Mouse (Mus musculus) kidney, embryonic 15.5 days (tissue): ENCODE measurements at regions not wholly inside any gene's neighbourhood (a gene's known extent, or its start where the extent isn't known, plus 50 kb on each side); places are given as distances from the start of the nearest gene placed in this dataset.

Experiments
- ATAC-seq: fragments of 200-750 bp; cut with Nextera tagmentation; replicated peaks from 2 replicates; pipeline ENCODE4 v1.8.0; 2017; ENCODE audit warnings: moderate TSS enrichment; ENCODE audit not compliant: low FRiP score
- H3K27ac ChIP-seq: fragments of 300-500 bp; sonication (generic); 2 replicates; pipeline ENCODE4 v1.5.1; 2015; ENCODE audit warnings: mild to moderate bottlenecking, inconsistent platforms
- H3K27me3 ChIP-seq: fragments of 300-500 bp; sonication (generic); 2 replicates; pipeline ENCODE4 v1.6.1; 2015; ENCODE audit warnings: inconsistent platforms
- H3K36me3 ChIP-seq: fragments of 300-500 bp; sonication (generic); 2 replicates; pipeline ENCODE4 v1.6.1; 2015; ENCODE audit warnings: inconsistent platforms
- H3K4me1 ChIP-seq: fragments of 300-500 bp; sonication (generic); 2 replicates; pipeline ENCODE4 v1.6.1; 2015; ENCODE audit warnings: inconsistent platforms
- H3K4me2 ChIP-seq: fragments of 300-500 bp; sonication (generic); 2 replicates; pipeline ENCODE4 v1.6.1; 2015; ENCODE audit warnings: moderate library complexity, mild to moderate bottlenecking, inconsistent platforms
- H3K4me3 ChIP-seq: fragments of 300-500 bp; sonication (generic); replicated peaks from 2 replicates; pipeline ENCODE4 v1.5.1; 2015; ENCODE audit warnings: mild to moderate bottlenecking, inconsistent platforms
- H3K9ac ChIP-seq: fragments of 300-500 bp; sonication (generic); 2 replicates; pipeline ENCODE4 v1.6.1; 2015; ENCODE audit warnings: mild to moderate bottlenecking, inconsistent platforms
- H3K9me3 ChIP-seq: fragments of 300-500 bp; sonication (generic); replicated peaks from 2 replicates; pipeline ENCODE4 v1.6.1; 2016; ENCODE audit warnings: inconsistent platforms
- WGBS: fragments of 180-500 bp; shearing (Covaris S2); methylation state at CpG from one replicate; pipeline ENCODE4 v1.1.7; 2015; ENCODE audit warnings: mixed read lengths; 5-methylcytosine and 5-hydroxymethylcytosine counted together

- Histone ChIP-seq H3K36me3 (no peaks in the 10 kb centered on the region), H3K9me3 (no peaks in the 10 kb centered on the region), H3K4me2 (no peak overlapping the region), H3K9ac (no peak overlapping the region), H3K27ac (no peak overlapping the region), H3K4me1 (peaks cover 27% of the 10 kb centered on the region), H3K27me3 (peaks cover 4% of the 10 kb centered on the region), H3K4me3 (no peak overlapping the region)
- no peak for ATAC-seq
- 79% methylated on average over 7 of the region's 7 CpGs for WGBS
Measured at GRCm38 (mm10) chr4:152700217-152700616, 222.5 kb upstream of the Kcnab2 start.

GRCm38 (mm10) chr4:152697247-152697960 is 219.7 kb upstream of the Kcnab2 start:
- H3K4me3 ChIP-seq, result no peak overlapping the region
- peaks cover 4% of the 10 kb centered on the region for H3K27me3 ChIP-seq
- no peaks in the 10 kb centered on the region for H3K9me3 ChIP-seq
- H3K4me2 ChIP-seq, result no peak overlapping the region
- H3K36me3 ChIP-seq, result no peaks in the 10 kb centered on the region
- peaks cover 34% of the 10 kb centered on the region for H3K4me1 ChIP-seq
- no peak overlapping the region for H3K27ac ChIP-seq
- peak; percentile 65; the same call in 1 of the 2 replicates for ATAC-seq
- H3K9ac ChIP-seq, result no peak overlapping the region
- WGBS, result 22% methylated on average over 22 of the region's 22 CpGs

- Histone ChIP-seq H3K4me1 (peaks cover 20% of the 10 kb centered on the region), H3K9ac (no peak overlapping the region), H3K27me3 (no peaks in the 10 kb centered on the region), H3K4me3 (no peak overlapping the region), H3K36me3 (no peaks in the 10 kb centered on the region), H3K27ac (no peak overlapping the region), H3K9me3 (no peaks in the 10 kb centered on the region), H3K4me2 (peak overlapping the region; percentile 16; the same call in 1 of the 2 replicates)
- 19% methylated on average over 12 of the region's 12 CpGs for WGBS
- peak; percentile 71 for ATAC-seq
Measured at GRCm38 (mm10) chr4:152691735-152692134, 214.1 kb upstream of the Kcnab2 start.

GRCm38 (mm10) chr4:152691302-152691701 is 213.6 kb upstream of the Kcnab2 start:
- Histone ChIP-seq H3K9ac (no peak overlapping the region), H3K27ac (no peak overlapping the region), H3K27me3 (no peaks in the 10 kb centered on the region), H3K9me3 (no peaks in the 10 kb centered on the region), H3K4me2 (peak overlapping the region; percentile 16; the same call in 1 of the 2 replicates), H3K4me1 (peaks cover 18% of the 10 kb centered on the region), H3K36me3 (no peaks in the 10 kb centered on the region), H3K4me3 (no peak overlapping the region)
- no peak for ATAC-seq
- WGBS, result 59% methylated on average over 12 of the region's 13 CpGs

GRCm38 (mm10) chr4:152690766-152691165 is 213.1 kb upstream of the Kcnab2 start:
- Histone ChIP-seq H3K4me3 (no peak overlapping the region), H3K4me2 (no peak overlapping the region), H3K9me3 (no peaks in the 10 kb centered on the region), H3K27me3 (no peaks in the 10 kb centered on the region), H3K27ac (no peak overlapping the region), H3K36me3 (no peaks in the 10 kb centered on the region), H3K9ac (no peak overlapping the region), H3K4me1 (peaks cover 18% of the 10 kb centered on the region)
- 85% methylated on average over 4 of the region's 4 CpGs for whole genome bisulfite sequencing
- no peak for ATAC-seq

- H3K9me3 ChIP-seq, result no peaks in the 10 kb centered on the region
- ATAC-seq, result no peak
- H3K4me3 ChIP-seq, result no peak overlapping the region
- H3K4me2 ChIP-seq, result no peak overlapping the region
- no peak overlapping the region for H3K9ac ChIP-seq
- peaks cover 18% of the 10 kb centered on the region for H3K4me1 ChIP-seq
- no peaks in the 10 kb centered on the region for H3K27me3 ChIP-seq
- WGBS, result 87% methylated on average over 9 of the region's 9 CpGs
- H3K36me3 ChIP-seq, result no peaks in the 10 kb centered on the region
- H3K27ac ChIP-seq, result no peak overlapping the region
Measured at GRCm38 (mm10) chr4:152689831-152690230, 212.2 kb upstream of the Kcnab2 start.

- Histone ChIP-seq H3K9ac (no peak overlapping the region), H3K36me3 (no peaks in the 10 kb centered on the region), H3K9me3 (peaks cover 13% of the 10 kb centered on the region; the same call in 1 of the 2 replicates), H3K4me1 (peaks cover 8% of the 10 kb centered on the region; the same call in 1 of the 2 replicates), H3K4me3 (no peak overlapping the region), H3K27me3 (no peaks in the 10 kb centered on the region), H3K27ac (no peak overlapping the region), H3K4me2 (no peak overlapping the region)
- no peak for ATAC-seq
- WGBS, result 59% methylated on average over 12 of the region's 12 CpGs
Measured at GRCm38 (mm10) chr4:152686509-152687081, 208.9 kb upstream of the Kcnab2 start.

GRCm38 (mm10) chr4:152674140-152674539 is 196.5 kb upstream of the Kcnab2 start:
- no peak overlapping the region for H3K4me2 ChIP-seq
- H3K27me3 ChIP-seq, result peaks cover 5% of the 10 kb centered on the region
- H3K36me3 ChIP-seq, result no peaks in the 10 kb centered on the region
- H3K9ac ChIP-seq, result no peak overlapping the region
- H3K4me1 ChIP-seq, result 0 out of 2 replicates have a peak, but pooled peaks cover 3% of the 10 kb centered on the region
- no peaks in the 10 kb centered on the region; the same call in 1 of the 2 replicates for H3K9me3 ChIP-seq
- no peak overlapping the region for H3K4me3 ChIP-seq
- no peak overlapping the region for H3K27ac ChIP-seq
- WGBS, result 3% methylated on average over 11 of the region's 11 CpGs
- ATAC-seq, result 0 out of 2 replicates have a peak, but pooled peaks have one; percentile 25

- Histone ChIP-seq H3K9ac (no peak overlapping the region), H3K4me1 (peaks cover 6% of the 10 kb centered on the region; the same call in 1 of the 2 replicates), H3K4me2 (no peak overlapping the region), H3K9me3 (no peaks in the 10 kb centered on the region), H3K27ac (no peak overlapping the region), H3K27me3 (no peaks in the 10 kb centered on the region), H3K4me3 (no peak overlapping the region), H3K36me3 (no peaks in the 10 kb centered on the region)
- ATAC-seq, result no peak
- whole genome bisulfite sequencing, result 48% methylated on average over 8 of the region's 8 CpGs
Measured at GRCm38 (mm10) chr4:152663482-152663881, 185.8 kb upstream of the Kcnab2 start.

GRCm38 (mm10) chr4:152663069-152663468 is 185.4 kb upstream of the Kcnab2 start:
- no peak overlapping the region for H3K4me3 ChIP-seq
- no peaks in the 10 kb centered on the region for H3K36me3 ChIP-seq
- no peak for ATAC-seq
- no peaks in the 10 kb centered on the region for H3K27me3 ChIP-seq
- no peak overlapping the region for H3K27ac ChIP-seq
- H3K9ac ChIP-seq, result no peak overlapping the region
- no peaks in the 10 kb centered on the region for H3K9me3 ChIP-seq
- peaks cover 6% of the 10 kb centered on the region; the same call in 1 of the 2 replicates for H3K4me1 ChIP-seq
- 84% methylated on average over 12 of the region's 12 CpGs for WGBS
- H3K4me2 ChIP-seq, result no peak overlapping the region

- H3K4me3 ChIP-seq, result no peak overlapping the region
- 59% methylated on average over 11 of the region's 11 CpGs for WGBS
- H3K27ac ChIP-seq, result no peak overlapping the region
- H3K9me3 ChIP-seq, result no peaks in the 10 kb centered on the region
- no peak for ATAC-seq
- no peaks in the 10 kb centered on the region for H3K36me3 ChIP-seq
- no peak overlapping the region for H3K4me2 ChIP-seq
- H3K27me3 ChIP-seq, result no peaks in the 10 kb centered on the region
- H3K4me1 ChIP-seq, result peaks cover 6% of the 10 kb centered on the region; the same call in 1 of the 2 replicates
- no peak overlapping the region for H3K9ac ChIP-seq
Measured at GRCm38 (mm10) chr4:152662439-152662838, 184.8 kb upstream of the Kcnab2 start.

- WGBS, result 60% methylated on average over 8 of the region's 8 CpGs
- no peaks in the 10 kb centered on the region for H3K36me3 ChIP-seq
- ATAC-seq, result peak; percentile 61
Measured at GRCm38 (mm10) chr4:152650198-152650597, 172.5 kb upstream of the Kcnab2 start.

More at GRCm38 (mm10) chr4:152650198-152650597, 172.5 kb upstream of the Kcnab2 start:
- Histone ChIP-seq H3K4me2 (peak overlapping the region; percentile 37), H3K27me3 (no peaks in the 10 kb centered on the region), H3K9me3 (no peaks in the 10 kb centered on the region), H3K4me3 (no peak overlapping the region), H3K9ac (no peak overlapping the region), H3K4me1 (peaks cover 12% of the 10 kb centered on the region), H3K27ac (peak overlapping the region; percentile 33; the same call in 1 of the 2 replicates)
